Mouse (Mus musculus): Measurements from ENCODE around the gene Spen. TPM values are rescaled to one million over a fixed set of nuclear protein-coding genes. Genes with fewer than 3 reads are reported as not detected.
A peak's percentile ranks its signal among the peaks of the same experiment; 100 is the strongest.

The Spen gene
- polyA plus RNA-seq, 1 experiment: 27.1 TPM

GRCm38 (mm10) chr4:141546334-141547200, 8.2 kb upstream of the Spen start:
- under 1% methylated on average over 98 of the region's 98 CpGs for WGBS
- TF ChIP-seq POLR2A (IDR thresholded peaks at IDR 0.05; ENCODE audit: borderline replicate concordance, extremely low read depth, low read depth, low read length): peak; percentile 91; the same call in 1 of the 2 replicates
- no peak for TF ChIP-seq CTCF (IDR thresholded peaks at IDR 0.05; ENCODE audit: insufficient read depth, low read length)
- Histone ChIP-seq H3K4me1 (ENCODE audit: control insufficient read depth, insufficient read depth, low read length) (no peaks in the 10 kb centered on the region), H3K4me3 (replicated peaks; ENCODE audit: extremely low read depth, low read depth, low read length) (peak overlapping the region; percentile 60)
- peak; percentile 80 for DNase-seq

DNA sequence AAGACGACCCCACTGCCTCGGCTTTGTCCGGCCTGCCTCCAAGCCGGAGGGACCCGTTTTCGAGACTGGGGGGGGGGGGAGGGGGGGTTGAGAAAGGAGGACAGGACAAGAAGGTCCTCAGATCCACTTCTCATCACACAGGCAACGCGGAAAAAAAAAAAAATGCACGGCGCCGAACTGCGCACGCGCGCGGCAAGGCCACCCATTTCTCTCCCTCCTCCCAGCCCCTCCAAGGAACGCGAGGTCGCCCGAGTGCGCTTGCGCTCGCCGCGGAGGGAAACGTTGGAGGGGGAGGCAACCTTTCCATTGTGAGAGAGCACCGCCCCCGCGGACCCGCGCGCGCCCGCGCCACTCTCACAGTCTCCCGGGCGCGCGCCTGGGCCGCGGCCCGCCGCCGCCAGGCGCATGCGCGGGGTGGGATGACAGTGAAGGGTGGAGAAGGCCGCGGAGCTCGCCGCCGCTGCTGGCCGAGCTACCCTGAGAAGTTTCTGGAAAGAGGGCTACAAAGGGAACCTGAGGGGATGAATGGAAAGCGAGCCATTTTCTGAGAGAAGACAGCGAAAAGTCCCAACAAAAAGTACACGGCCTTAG, 7.4 kb upstream of the Spen start:
- no peaks in the 10 kb centered on the region for H3K4me1 ChIP-seq (ENCODE audit: control insufficient read depth, insufficient read depth, low read length)
- peak overlapping the region; percentile 73 for H3K4me3 ChIP-seq (replicated peaks; ENCODE audit: extremely low read depth, low read depth, low read length)
- peak; percentile 91 for TF ChIP-seq POLR2A (IDR thresholded peaks at IDR 0.05; ENCODE audit: borderline replicate concordance, extremely low read depth, low read depth, low read length)
- no peak for TF ChIP-seq CTCF (IDR thresholded peaks at IDR 0.05; ENCODE audit: insufficient read depth, low read length)
- DNase-seq: peak; percentile 95
- WGBS: under 1% methylated on average over 55 of the region's 56 CpGs

GRCm38 (mm10) chr4:141545071-141545742, 6.8 kb upstream of the Spen start:
- 0 out of 2 replicates have a peak, but pooled peaks have one; percentile 29 for TF ChIP-seq POLR2A (IDR thresholded peaks at IDR 0.05; ENCODE audit: borderline replicate concordance, extremely low read depth, low read depth, low read length)
- TF ChIP-seq CTCF (IDR thresholded peaks at IDR 0.05; ENCODE audit: insufficient read depth, low read length): no peak
- no peaks in the 10 kb centered on the region for H3K4me1 ChIP-seq (ENCODE audit: control insufficient read depth, insufficient read depth, low read length)
- DNase-seq: peak; percentile 84
- 1% methylated on average over 45 of the region's 45 CpGs for WGBS
- H3K4me3 ChIP-seq (replicated peaks; ENCODE audit: extremely low read depth, low read depth, low read length): peak overlapping the region; percentile 73

GRCm38 (mm10) chr4:141544536-141544935, 6.1 kb upstream of the Spen start:
- no peak for TF ChIP-seq CTCF (IDR thresholded peaks at IDR 0.05; ENCODE audit: insufficient read depth, low read length)
- no peak for TF ChIP-seq POLR2A (IDR thresholded peaks at IDR 0.05; ENCODE audit: borderline replicate concordance, extremely low read depth, low read depth, low read length)
- WGBS: 41% methylated on average over 2 of the region's 2 CpGs
- Histone ChIP-seq H3K4me1 (ENCODE audit: control insufficient read depth, insufficient read depth, low read length) (peaks cover under 1% of the 10 kb centered on the region; the same call in 1 of the 2 replicates), H3K4me3 (replicated peaks; ENCODE audit: extremely low read depth, low read depth, low read length) (no peak overlapping the region)
- DNase-seq: no peak

- H3K4me3 ChIP-seq (replicated peaks; ENCODE audit: extremely low read depth, low read depth, low read length): no peak overlapping the region
Observed at GRCm38 (mm10) chr4:141543593-141543992, 5.2 kb upstream of the Spen start.

GRCm38 (mm10) chr4:141541851-141542250, 3.5 kb upstream of the Spen start:
- no peak for DNase-seq
- WGBS: 78% methylated on average over 7 of the region's 7 CpGs
- TF ChIP-seq CTCF (IDR thresholded peaks at IDR 0.05; ENCODE audit: insufficient read depth, low read length) (no peak), POLR2A (IDR thresholded peaks at IDR 0.05; ENCODE audit: borderline replicate concordance, extremely low read depth, low read depth, low read length) (no peak)
- no peak overlapping the region for H3K4me3 ChIP-seq (replicated peaks; ENCODE audit: extremely low read depth, low read depth, low read length)
- peaks cover 4% of the 10 kb centered on the region; the same call in 1 of the 2 replicates for H3K4me1 ChIP-seq (ENCODE audit: control insufficient read depth, insufficient read depth, low read length)

More at GRCm38 (mm10) chr4:141543593-141543992, 5.2 kb upstream of the Spen start:
- WGBS: 80% methylated on average over 3 of the region's 3 CpGs
- no peak for DNase-seq
- TF ChIP-seq CTCF (IDR thresholded peaks at IDR 0.05; ENCODE audit: insufficient read depth, low read length) (no peak), POLR2A (IDR thresholded peaks at IDR 0.05; ENCODE audit: borderline replicate concordance, extremely low read depth, low read depth, low read length) (no peak)
- H3K4me1 ChIP-seq (ENCODE audit: control insufficient read depth, insufficient read depth, low read length): peaks cover 4% of the 10 kb centered on the region; the same call in 1 of the 2 replicates

- Histone ChIP-seq H3K4me1 (ENCODE audit: control insufficient read depth, insufficient read depth, low read length) (peaks cover 5% of the 10 kb centered on the region), H3K4me3 (replicated peaks; ENCODE audit: extremely low read depth, low read depth, low read length) (no peak overlapping the region)
- TF ChIP-seq POLR2A (IDR thresholded peaks at IDR 0.05; ENCODE audit: borderline replicate concordance, extremely low read depth, low read depth, low read length) (no peak), CTCF (IDR thresholded peaks at IDR 0.05; ENCODE audit: insufficient read depth, low read length) (no peak)
- no peak for DNase-seq
- WGBS: 45% methylated on average over 3 of the region's 3 CpGs
Observed at GRCm38 (mm10) chr4:141540844-141541243, 2.4 kb upstream of the Spen start.

- peak overlapping the region; percentile 56 for H3K4me3 ChIP-seq (replicated peaks; ENCODE audit: extremely low read depth, low read depth, low read length)
- H3K4me1 ChIP-seq (ENCODE audit: control insufficient read depth, insufficient read depth, low read length): peaks cover 11% of the 10 kb centered on the region
- DNase-seq: no peak
- TF ChIP-seq CTCF (IDR thresholded peaks at IDR 0.05; ENCODE audit: insufficient read depth, low read length) (no peak), POLR2A (IDR thresholded peaks at IDR 0.05; ENCODE audit: borderline replicate concordance, extremely low read depth, low read depth, low read length) (no peak)
- WGBS: 31% methylated on average over 12 of the region's 12 CpGs
Observed at GRCm38 (mm10) chr4:141539213-141539767, 893 bp upstream of the Spen start.

All from lung, adult 2 months (tissue).